Mouse (Mus musculus): ENCODE data around the gene Cltc. TPM values are rescaled to one million over a fixed set of nuclear protein-coding genes. Genes with fewer than 3 reads are reported as not detected.

The Cltc gene
- polyA plus RNA-seq, 1 experiment from 2014 or later, result 148 TPM

DNA sequence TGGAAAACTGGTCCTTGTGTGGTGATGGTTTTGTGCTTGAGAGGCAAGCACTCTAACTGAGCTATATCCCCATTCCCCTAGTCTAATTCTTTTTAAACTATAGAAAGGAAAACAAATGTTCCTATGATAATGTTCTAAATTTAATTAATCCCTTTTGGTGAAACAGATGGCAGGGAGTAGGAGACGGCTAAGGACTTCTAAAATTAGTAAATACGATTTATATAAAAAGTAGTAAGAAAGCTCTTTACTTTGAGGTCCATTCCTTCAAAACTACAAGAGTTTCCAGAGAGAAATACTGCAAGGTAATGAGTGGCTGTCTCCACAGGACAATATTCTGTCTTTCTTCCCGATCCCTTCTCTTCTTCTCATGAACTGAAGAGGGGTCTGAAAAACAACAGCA, 93.0 kb downstream of the Cltc start:
- Histone ChIP-seq H3K4me3 (replicated peaks; ENCODE audit: low read length) (no peak overlapping the region), H3K9me3 (replicated peaks; ENCODE audit: control insufficient read depth, low read length) (no peaks in the 10 kb centered on the region), H3K27ac (ENCODE audit: low read length) (no peak overlapping the region), H3K9ac (ENCODE audit: low read length) (no peak overlapping the region), H3K4me1 (ENCODE audit: control insufficient read depth, insufficient read depth, low read length) (no peaks in the 10 kb centered on the region), H3K4me2 (ENCODE audit: low read depth, low read length) (no peak overlapping the region), H3K36me3 (ENCODE audit: control insufficient read depth, insufficient read depth, low read length) (no peaks in the 10 kb centered on the region; the same call in 1 of the 2 replicates), H3K27me3 (ENCODE audit: control insufficient read depth, insufficient read depth, low read length) (no peaks in the 10 kb centered on the region)
- no peak for ATAC-seq (ENCODE audit: insufficient read depth, low FRiP score)
- 87% methylated on average over 3 of the region's 3 CpGs for WGBS

DNA sequence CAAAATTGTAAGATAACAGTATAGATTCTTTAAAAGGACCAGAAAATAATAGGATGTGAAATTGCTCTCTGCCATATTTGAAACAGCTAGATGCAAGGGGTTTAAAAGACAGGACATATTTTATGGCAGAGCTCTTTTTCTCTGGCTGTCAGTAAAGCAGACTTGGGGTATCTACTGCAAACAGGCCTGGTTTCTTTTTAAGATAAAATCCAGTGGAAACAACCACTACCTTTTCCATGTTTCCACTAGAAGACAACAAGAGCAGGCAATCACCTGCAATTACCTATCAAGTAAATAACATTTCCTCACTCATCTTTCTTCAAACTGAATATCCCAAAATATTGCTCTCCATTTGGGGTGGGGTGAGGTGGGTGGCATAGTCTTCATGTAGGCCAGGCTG, 93.4 kb downstream of the Cltc start:
- Histone ChIP-seq H3K27me3 (ENCODE audit: control insufficient read depth, insufficient read depth, low read length) (no peaks in the 10 kb centered on the region), H3K9me3 (replicated peaks; ENCODE audit: control insufficient read depth, low read length) (no peaks in the 10 kb centered on the region), H3K27ac (ENCODE audit: low read length) (no peak overlapping the region), H3K4me1 (ENCODE audit: control insufficient read depth, insufficient read depth, low read length) (no peaks in the 10 kb centered on the region), H3K9ac (ENCODE audit: low read length) (no peak overlapping the region), H3K36me3 (ENCODE audit: control insufficient read depth, insufficient read depth, low read length) (no peaks in the 10 kb centered on the region; the same call in 1 of the 2 replicates), H3K4me3 (replicated peaks; ENCODE audit: low read length) (no peak overlapping the region), H3K4me2 (ENCODE audit: low read depth, low read length) (no peak overlapping the region)
- ATAC-seq (ENCODE audit: insufficient read depth, low FRiP score), result no peak

DNA sequence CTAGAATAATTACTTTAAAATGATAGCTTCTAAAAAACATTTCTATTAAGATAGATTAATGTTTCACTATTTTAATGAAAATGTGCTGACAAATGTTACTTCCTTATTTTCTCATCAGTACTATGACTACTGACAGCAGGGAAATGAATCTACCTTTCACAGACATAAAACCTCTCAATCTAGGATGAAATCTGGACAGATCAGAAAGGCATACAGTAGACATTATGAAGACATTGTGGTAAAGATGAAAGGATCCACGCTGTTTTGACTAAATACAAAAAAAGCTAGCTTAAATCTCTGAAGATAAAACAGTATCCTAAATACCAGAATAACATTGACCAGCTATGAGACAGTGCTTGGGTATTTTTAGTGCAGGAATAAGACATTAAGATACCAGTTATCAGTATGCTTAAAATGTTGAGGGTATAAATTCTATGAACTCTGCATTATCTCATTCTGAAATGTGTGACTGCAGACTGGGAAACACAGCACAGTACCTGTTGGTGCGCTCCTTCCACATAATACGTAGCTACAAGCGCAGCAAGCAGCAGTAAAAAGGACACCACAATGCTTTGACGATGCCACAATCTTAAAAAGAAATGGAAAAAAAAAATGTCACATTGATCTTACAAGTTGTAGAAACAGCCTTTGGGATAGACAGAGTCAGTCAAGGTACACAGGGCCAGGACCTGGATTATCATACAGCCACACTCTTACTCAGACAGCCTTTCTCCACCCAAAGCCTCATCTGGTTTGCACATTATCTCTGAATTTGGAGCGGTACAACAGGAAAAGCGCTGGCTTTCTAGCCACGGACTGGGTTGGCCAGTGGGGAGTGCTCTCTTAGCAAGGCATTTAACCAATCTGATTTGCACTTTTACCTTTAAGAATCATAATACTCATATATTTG, 94.1 kb downstream of the Cltc start:
- no peaks in the 10 kb centered on the region; the same call in 1 of the 2 replicates for H3K36me3 ChIP-seq (ENCODE audit: control insufficient read depth, insufficient read depth, low read length)
- H3K27me3 ChIP-seq (ENCODE audit: control insufficient read depth, insufficient read depth, low read length), result no peaks in the 10 kb centered on the region
- H3K27ac ChIP-seq (ENCODE audit: low read length), result no peak overlapping the region
- 90% methylated on average over 8 of the region's 8 CpGs for WGBS
- H3K4me2 ChIP-seq (ENCODE audit: low read depth, low read length), result no peak overlapping the region
- H3K4me3 ChIP-seq (replicated peaks; ENCODE audit: low read length), result no peak overlapping the region
- no peaks in the 10 kb centered on the region for H3K4me1 ChIP-seq (ENCODE audit: control insufficient read depth, insufficient read depth, low read length)
- ATAC-seq (ENCODE audit: insufficient read depth, low FRiP score), result no peak
- H3K9ac ChIP-seq (ENCODE audit: low read length), result no peak overlapping the region
- H3K9me3 ChIP-seq (replicated peaks; ENCODE audit: control insufficient read depth, low read length), result no peaks in the 10 kb centered on the region

DNA sequence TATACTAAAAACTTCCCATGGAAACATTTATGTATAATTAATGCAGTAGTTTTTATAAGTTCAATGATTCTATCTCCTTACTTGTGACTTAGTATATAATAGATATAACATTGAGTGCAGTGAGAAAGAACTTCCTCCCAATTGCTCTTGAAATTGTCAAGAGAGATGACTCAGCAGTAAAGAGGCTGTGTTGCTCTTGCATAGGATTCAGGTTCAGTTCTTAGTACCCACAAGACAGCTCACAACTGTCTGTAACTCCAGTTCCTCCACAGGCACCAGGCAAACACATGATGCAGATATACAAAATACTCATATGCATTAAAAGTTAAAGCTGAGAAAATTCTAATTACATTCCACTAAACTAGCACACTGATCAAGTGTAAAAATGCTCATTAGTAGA, 99.5 kb downstream of the Cltc start:
- no peak for ATAC-seq (ENCODE audit: insufficient read depth, low FRiP score)
- H3K27me3 ChIP-seq (ENCODE audit: control insufficient read depth, insufficient read depth, low read length), result no peaks in the 10 kb centered on the region
- no peak overlapping the region for H3K4me3 ChIP-seq (replicated peaks; ENCODE audit: low read length)
- no peaks in the 10 kb centered on the region for H3K4me1 ChIP-seq (ENCODE audit: control insufficient read depth, insufficient read depth, low read length)
- no peaks in the 10 kb centered on the region for H3K9me3 ChIP-seq (replicated peaks; ENCODE audit: control insufficient read depth, low read length)
- no peak overlapping the region for H3K27ac ChIP-seq (ENCODE audit: low read length)
- no peak overlapping the region for H3K9ac ChIP-seq (ENCODE audit: low read length)
- no peaks in the 10 kb centered on the region; the same call in 1 of the 2 replicates for H3K36me3 ChIP-seq (ENCODE audit: control insufficient read depth, insufficient read depth, low read length)
- H3K4me2 ChIP-seq (ENCODE audit: low read depth, low read length), result no peak overlapping the region

DNA sequence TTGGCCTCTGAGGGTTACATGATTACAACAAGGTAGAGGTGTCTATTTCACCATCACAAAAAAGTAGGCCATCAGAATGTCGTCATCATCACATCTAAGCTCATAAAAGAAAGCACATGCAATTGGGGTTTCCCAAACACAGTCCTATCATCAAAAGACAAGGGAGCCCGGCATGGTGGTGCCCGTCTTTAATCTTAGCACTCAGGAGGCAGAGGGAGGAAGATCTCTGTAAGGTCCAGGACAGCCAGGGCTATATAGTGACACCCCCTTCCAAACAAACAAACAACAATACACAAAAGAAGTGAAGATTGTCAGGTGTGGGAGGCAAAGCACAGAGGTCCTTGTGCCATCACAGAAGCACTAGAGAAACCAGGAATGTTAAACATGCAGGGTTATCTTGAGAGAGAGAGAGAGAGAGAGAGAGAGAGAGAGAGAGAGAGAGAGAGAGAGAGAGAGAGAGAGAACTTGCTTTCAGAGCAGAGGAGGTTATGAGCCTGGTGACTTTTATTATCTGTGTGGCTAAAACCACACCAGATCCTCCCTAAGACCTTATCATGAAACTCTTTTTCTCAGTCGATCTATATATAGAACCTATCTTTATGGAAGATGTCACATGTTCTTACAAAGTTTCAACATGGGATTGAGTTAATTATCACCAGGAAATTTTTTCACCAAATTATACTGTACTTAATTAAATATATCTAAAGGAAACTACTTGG, 100.4 kb downstream of the Cltc start:
- 75% methylated on average over 4 of the region's 4 CpGs for WGBS
- ATAC-seq (ENCODE audit: insufficient read depth, low FRiP score), result no peak

DNA sequence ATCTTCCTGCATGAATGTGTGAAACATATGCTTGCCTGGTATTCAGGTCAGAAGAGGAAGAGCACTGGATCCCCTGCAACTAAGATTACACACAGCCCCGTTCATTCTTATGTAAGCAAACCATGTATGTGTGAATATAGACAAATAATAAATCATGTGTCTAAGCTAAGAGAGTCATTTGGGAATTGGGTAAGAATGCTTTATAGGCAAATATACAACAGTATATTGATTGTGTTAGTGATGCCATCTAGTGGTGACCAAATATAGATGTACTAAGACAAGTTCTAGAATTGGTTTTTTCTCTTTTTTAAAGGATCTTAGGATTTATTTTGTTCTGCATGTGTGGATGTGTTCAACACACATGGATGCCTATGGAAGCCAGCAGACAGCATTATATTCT, 101.7 kb downstream of the Cltc start:
- no peaks in the 10 kb centered on the region for H3K27me3 ChIP-seq (ENCODE audit: control insufficient read depth, insufficient read depth, low read length)

More for the DNA sequence above, 100.4 kb downstream of the Cltc start:
- no peaks in the 10 kb centered on the region for H3K9me3 ChIP-seq (replicated peaks; ENCODE audit: control insufficient read depth, low read length)
- H3K9ac ChIP-seq (ENCODE audit: low read length), result no peak overlapping the region
- no peaks in the 10 kb centered on the region; the same call in 1 of the 2 replicates for H3K36me3 ChIP-seq (ENCODE audit: control insufficient read depth, insufficient read depth, low read length)
- H3K27me3 ChIP-seq (ENCODE audit: control insufficient read depth, insufficient read depth, low read length), result no peaks in the 10 kb centered on the region
- H3K4me3 ChIP-seq (replicated peaks; ENCODE audit: low read length), result no peak overlapping the region
- H3K4me1 ChIP-seq (ENCODE audit: control insufficient read depth, insufficient read depth, low read length), result no peaks in the 10 kb centered on the region
- H3K27ac ChIP-seq (ENCODE audit: low read length), result no peak overlapping the region
- no peak overlapping the region for H3K4me2 ChIP-seq (ENCODE audit: low read depth, low read length)

DNA sequence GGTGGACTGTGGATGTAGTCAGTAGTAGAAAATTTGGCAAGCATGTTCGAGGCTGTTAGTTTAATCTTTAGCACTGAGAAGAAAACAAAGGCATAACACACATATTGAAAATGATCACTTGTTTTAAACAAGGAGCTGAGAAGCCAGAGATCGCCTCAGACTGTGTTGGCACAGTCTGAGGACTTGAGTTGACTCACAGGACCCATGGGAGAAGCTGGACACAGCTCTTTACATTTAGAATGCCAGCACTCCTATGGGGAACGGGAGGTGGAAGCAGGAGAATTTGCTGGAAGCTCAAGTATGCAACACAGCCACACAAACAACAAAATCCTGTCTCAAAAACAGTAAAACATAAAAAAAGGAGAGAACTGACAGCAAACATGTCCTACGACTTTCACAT, 103.3 kb downstream of the Cltc start:
- 80% methylated on average over 4 of the region's 4 CpGs for WGBS
- no peak overlapping the region for H3K4me3 ChIP-seq (replicated peaks; ENCODE audit: low read length)
- H3K9me3 ChIP-seq (replicated peaks; ENCODE audit: control insufficient read depth, low read length), result no peaks in the 10 kb centered on the region
- no peak for ATAC-seq (ENCODE audit: insufficient read depth, low FRiP score)
- H3K4me1 ChIP-seq (ENCODE audit: control insufficient read depth, insufficient read depth, low read length), result no peaks in the 10 kb centered on the region
- H3K9ac ChIP-seq (ENCODE audit: low read length), result no peak overlapping the region
- H3K27ac ChIP-seq (ENCODE audit: low read length), result no peak overlapping the region
- H3K27me3 ChIP-seq (ENCODE audit: control insufficient read depth, insufficient read depth, low read length), result no peaks in the 10 kb centered on the region
- no peak overlapping the region for H3K4me2 ChIP-seq (ENCODE audit: low read depth, low read length)
- no peaks in the 10 kb centered on the region for H3K36me3 ChIP-seq (ENCODE audit: control insufficient read depth, insufficient read depth, low read length)

More for the DNA sequence above, 101.7 kb downstream of the Cltc start:
- no peak overlapping the region for H3K4me3 ChIP-seq (replicated peaks; ENCODE audit: low read length)
- H3K9me3 ChIP-seq (replicated peaks; ENCODE audit: control insufficient read depth, low read length), result no peaks in the 10 kb centered on the region
- H3K4me2 ChIP-seq (ENCODE audit: low read depth, low read length), result no peak overlapping the region
- no peak overlapping the region for H3K27ac ChIP-seq (ENCODE audit: low read length)
- H3K9ac ChIP-seq (ENCODE audit: low read length), result no peak overlapping the region
- H3K4me1 ChIP-seq (ENCODE audit: control insufficient read depth, insufficient read depth, low read length), result no peaks in the 10 kb centered on the region
- 13% methylated on average over 1 of the region's 1 CpGs for WGBS
- no peak for ATAC-seq (ENCODE audit: insufficient read depth, low FRiP score)
- no peaks in the 10 kb centered on the region; the same call in 1 of the 2 replicates for H3K36me3 ChIP-seq (ENCODE audit: control insufficient read depth, insufficient read depth, low read length)

DNA sequence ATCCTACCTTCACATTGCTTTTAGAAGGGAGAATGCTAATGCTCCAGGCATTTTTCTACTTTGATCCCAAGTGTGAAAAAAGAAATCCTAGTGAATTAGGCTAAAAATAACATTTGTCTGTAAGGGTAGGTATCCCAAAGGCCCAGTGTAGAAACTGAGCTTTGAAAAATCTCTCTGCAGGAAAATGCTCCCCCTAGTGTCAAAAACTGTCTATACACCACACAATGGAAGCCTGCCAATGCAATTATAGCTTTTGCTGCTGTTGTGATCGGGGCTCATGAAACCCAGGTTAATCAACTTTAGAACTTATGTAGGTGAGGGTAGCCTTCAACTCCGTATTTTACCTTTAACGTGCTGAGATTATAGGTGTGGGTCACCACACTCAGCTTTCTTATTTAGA, 103.9 kb downstream of the Cltc start:
- no peak for ATAC-seq (ENCODE audit: insufficient read depth, low FRiP score)
- Histone ChIP-seq H3K4me3 (replicated peaks; ENCODE audit: low read length) (no peak overlapping the region), H3K4me2 (ENCODE audit: low read depth, low read length) (no peak overlapping the region), H3K4me1 (ENCODE audit: control insufficient read depth, insufficient read depth, low read length) (no peaks in the 10 kb centered on the region), H3K36me3 (ENCODE audit: control insufficient read depth, insufficient read depth, low read length) (no peaks in the 10 kb centered on the region), H3K27me3 (ENCODE audit: control insufficient read depth, insufficient read depth, low read length) (no peaks in the 10 kb centered on the region), H3K9me3 (replicated peaks; ENCODE audit: control insufficient read depth, low read length) (no peaks in the 10 kb centered on the region), H3K9ac (ENCODE audit: low read length) (no peak overlapping the region), H3K27ac (ENCODE audit: low read length) (no peak overlapping the region)
- WGBS, result 27% methylated on average over 3 of the region's 3 CpGs

DNA sequence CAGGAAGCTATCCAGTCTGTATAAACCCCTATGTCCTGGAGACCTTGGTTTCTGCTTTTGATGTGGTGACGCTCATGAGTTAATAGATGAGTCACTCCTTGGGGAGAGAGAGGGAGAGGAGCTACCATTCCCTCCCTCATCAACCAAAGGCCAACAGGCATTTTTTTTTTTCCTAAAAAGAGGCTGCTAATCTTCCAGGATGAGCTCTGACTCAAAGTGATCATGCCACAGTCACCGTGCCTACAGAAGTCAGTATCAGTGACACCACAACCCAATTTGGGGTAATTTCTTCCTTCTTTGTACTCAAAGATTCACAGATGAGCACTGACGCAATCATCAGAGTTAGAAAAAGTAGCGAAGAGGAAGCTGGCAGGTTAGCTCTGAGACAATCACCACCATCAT, 104.8 kb downstream of the Cltc start:
- H3K4me2 ChIP-seq (ENCODE audit: low read depth, low read length), result no peak overlapping the region
- no peaks in the 10 kb centered on the region for H3K27me3 ChIP-seq (ENCODE audit: control insufficient read depth, insufficient read depth, low read length)
- 83% methylated on average over 4 of the region's 4 CpGs for WGBS
- no peaks in the 10 kb centered on the region for H3K9me3 ChIP-seq (replicated peaks; ENCODE audit: control insufficient read depth, low read length)
- no peaks in the 10 kb centered on the region for H3K36me3 ChIP-seq (ENCODE audit: control insufficient read depth, insufficient read depth, low read length)
- H3K4me1 ChIP-seq (ENCODE audit: control insufficient read depth, insufficient read depth, low read length), result no peaks in the 10 kb centered on the region
- H3K27ac ChIP-seq (ENCODE audit: low read length), result no peak overlapping the region
- H3K9ac ChIP-seq (ENCODE audit: low read length), result no peak overlapping the region
- ATAC-seq (ENCODE audit: insufficient read depth, low FRiP score), result no peak
- no peak overlapping the region for H3K4me3 ChIP-seq (replicated peaks; ENCODE audit: low read length)

All from stomach, embryonic 16.5 days (tissue).